Mouse (Mus musculus) heart, postnatal 4 days (tissue): Measurements from ENCODE around the gene Chst15. TPM values are rescaled to one million over a fixed set of nuclear protein-coding genes. Genes with fewer than 3 reads are reported as not detected.

Experiments used
- DNase-seq: peaks from one replicate; pipeline ENCODE4 v3.0.0; 2021
- total RNA-seq, 2 experiments: library from RNA; stranded (reverse); gene quantifications; 2 replicates each; pipeline ENCODE4 v1.2.3; 2021

The Chst15 gene
- total RNA-seq, 2 experiments from 2014 or later, result 12.5 to 12.7 TPM

DNA sequence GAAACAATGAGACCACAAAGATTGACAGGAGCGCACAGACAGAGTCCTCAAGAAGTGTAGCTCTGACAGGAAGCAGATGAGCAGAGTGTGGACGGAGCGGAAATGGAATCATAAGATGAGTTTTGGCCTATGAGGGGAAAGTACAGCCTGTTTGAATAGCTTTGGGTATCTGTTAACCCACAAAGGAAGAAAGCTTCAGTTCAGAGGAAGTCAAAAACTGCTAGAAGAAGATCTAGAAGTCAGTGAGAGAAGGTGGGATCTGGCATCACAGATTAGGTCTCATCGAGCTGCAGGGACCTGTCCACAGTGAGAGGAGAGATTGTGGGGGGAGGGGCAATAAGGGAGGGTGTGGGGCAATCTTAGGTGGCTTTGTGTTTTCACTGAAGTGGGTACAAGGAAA is 18.3 kb upstream of the Chst15 start:
- DNase-seq, result no peak

DNA sequence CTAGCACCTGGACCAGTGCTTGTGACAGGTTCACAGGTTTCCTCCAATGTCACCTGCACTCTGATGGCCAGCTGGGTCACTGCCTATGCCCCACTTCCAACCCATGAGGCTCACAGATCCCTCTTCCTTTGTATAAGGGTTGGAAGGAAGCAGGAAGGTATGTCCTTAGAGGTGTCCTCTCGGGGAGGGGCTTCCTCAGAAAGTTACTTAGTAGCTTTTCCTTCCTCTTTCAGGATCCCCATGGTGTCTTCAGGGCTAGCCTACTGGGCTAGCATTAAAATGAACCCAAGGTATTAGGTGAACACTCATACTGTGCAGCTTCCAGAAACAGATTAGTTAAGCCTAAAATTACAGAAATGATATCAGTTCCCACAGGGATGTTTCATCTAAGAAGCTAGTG is 16.1 kb upstream of the Chst15 start:
- no peak for DNase-seq

DNA sequence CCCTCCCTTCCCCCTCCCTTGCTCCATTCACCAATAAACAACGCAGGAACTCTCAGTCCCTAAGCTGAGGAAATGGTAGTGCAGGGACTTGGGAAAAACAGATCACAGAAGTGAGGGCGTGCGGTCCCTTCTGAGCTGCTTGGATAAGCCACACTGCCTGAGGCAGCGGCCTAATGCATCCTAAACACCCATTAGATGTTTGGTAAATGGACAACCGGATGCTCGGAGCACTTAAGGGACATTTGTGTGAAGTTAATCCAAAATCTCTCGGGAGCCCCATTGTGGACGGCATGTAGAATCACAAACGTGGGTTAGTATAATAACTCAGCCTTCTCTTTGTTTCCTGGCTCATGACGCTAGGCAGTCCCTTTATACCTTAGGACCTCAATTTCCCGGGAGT is 15.1 kb upstream of the Chst15 start:
- DNase-seq, result no peak

DNA sequence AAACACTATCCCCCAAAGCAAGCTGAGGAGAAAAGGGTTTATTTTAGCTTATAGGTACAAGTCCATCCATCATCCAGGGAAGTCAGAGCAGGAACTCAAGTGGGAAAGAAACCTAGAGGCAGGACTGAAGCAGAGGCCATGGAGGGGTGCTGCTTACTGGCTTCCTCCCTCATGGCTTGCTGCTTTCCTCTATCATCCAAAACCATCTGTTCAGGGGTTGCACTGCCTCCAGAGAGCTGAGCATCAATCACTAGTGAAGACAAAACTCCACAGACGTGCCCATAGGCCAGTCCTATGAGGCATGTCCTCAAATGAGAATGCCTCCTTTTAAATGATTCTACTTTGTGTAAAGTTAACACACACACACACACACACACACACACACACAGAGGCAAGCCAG is 13.2 kb upstream of the Chst15 start:
- no peak for DNase-seq

DNA sequence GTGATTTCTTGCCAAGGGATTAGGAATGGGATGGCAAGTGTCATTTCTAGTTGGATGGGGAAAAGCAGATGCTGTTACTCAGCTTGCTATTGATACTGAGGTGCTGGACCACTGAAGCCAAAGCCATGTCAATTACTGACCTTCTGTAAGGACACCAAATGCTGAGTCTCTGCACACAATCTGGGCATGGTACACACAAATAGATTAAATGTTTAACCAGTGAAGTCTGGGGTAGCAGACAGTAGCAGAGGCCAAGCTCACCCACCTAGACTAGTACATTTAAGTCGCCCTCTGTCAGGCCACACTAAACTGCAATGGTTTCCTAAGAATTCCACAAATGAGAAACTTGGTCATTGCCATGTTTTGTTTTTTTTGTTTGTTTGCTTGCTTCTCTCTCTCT is 11.6 kb upstream of the Chst15 start:
- DNase-seq, result no peak

DNA sequence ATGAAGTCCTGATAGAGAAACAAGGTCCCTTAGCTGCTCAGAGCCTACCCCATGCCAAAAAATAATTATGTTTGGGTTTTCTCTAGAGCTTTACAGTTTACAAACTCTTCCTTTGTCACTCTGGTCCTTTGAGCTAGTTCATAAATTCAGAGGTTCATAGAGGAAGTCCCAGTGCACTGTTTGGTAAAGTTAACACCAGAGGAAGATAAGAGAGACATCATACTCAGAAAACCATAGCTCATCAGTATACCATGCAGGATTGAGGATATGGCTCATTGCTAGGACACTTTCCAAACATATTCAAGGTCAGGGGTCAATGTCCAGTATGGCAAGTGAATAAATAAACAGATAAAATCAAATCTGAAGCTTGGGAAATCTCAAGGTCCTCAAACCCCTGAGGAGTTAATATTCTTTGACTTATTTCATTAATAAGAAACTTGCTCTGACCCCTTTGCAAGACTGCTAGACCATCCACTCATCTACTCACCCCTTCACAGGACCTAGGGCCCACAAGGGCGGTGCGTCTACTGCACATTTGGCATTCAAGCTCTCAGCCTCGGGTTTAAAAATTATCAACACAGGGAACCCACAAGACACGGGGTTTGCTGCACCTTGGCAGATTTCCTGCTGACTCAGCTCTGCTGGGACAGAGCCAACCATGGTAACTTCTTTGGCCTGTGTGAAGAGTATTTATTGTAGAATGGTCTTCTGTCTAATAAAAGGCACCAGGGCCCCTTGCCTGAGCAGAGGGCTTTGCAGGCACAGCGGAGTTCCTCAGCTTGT is 8.7 kb upstream of the Chst15 start:
- DNase-seq, result peak; percentile 78

DNA sequence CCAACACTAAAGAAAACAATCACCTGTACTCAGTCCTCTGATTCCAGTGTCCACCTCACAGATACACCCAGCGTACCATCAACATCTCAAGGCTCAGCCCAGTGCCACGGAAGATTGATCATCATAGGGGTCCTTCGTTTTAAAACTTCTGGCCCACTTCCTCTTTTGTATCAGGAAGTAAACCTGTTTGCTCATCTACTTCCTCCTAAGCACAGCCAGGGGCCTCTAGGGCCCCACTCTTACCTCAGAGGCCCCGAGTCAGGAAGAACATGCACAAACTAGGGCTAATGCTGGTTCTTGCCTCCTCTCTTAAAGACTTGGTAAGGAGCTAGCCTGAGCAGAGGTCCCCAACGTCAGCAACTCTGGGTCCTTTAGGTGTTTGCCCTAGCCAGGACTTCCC is 6.4 kb upstream of the Chst15 start:
- DNase-seq, result no peak

DNA sequence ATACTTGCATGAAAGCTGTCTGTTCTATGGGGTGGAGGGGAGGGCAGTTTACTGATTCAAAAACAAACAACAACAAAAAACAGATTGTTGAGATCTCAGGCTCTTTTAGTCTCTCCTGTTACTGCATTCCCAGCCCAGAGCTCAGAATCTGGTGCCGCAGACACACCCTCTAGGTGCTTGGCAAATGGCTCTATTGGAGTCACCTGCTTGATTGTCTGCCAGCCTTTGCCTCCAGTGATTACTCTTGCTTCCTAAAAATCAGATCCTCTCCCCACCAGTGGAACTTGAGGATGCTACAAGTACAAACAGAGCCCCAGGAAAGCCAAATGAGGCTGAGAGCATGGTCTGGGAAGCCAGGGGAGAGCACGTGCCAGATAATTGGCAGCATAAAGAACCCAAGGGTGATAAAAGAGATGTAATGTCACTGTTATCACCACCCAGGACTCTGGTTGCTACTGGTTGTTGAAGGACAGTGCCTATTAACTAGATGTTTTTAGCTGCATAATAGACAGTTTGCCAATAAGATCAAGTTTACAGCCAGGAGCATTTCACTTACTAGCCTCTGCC is 4.4 kb upstream of the Chst15 start:
- no peak for DNase-seq

DNA sequence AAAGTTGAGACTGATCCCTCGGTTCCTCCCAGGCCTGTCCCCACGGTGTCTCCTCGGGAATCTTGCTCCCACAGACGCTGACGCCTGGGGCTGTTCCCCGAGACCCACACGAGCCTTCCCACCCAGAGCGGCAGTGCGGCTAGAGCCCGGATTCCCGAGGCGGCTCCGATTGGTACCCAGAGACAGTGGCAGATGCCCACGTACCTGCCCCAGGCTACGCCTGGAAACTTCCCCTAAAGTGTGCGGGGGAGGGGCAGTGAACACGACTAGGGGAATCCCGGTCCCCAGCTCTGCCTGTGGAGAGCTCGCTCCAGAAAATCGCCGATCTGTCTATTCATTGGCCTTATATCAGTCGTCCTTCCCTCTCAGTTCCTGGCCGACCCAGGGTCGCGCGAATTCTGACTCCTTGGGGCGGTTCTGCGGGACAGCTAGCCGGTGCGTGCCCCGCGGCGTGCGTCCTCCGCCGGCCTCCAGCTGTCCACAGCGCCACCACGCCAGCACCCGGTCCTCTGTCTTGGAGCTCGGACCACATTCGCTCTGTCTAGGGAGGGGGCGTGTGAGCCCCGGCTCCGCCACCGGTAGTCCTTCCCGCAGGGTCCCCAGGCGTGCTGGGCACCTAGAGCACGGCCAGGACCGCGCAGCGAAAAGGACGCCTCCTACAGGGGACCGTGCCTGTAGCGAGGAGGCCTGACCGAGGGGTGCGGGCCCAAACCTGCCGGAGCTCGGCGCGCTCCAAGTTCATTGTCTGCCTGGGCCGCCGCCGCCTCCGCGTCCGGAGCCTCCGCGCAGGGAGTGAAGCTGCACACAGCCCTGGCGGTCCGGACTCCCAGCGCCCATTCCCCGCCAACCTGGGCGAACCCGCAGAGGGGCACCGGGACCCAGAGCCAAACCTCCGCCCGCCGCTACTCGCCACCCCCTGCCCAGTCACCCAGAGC is 660 bp downstream of the Chst15 start:
- DNase-seq, result peak; percentile 71

DNA sequence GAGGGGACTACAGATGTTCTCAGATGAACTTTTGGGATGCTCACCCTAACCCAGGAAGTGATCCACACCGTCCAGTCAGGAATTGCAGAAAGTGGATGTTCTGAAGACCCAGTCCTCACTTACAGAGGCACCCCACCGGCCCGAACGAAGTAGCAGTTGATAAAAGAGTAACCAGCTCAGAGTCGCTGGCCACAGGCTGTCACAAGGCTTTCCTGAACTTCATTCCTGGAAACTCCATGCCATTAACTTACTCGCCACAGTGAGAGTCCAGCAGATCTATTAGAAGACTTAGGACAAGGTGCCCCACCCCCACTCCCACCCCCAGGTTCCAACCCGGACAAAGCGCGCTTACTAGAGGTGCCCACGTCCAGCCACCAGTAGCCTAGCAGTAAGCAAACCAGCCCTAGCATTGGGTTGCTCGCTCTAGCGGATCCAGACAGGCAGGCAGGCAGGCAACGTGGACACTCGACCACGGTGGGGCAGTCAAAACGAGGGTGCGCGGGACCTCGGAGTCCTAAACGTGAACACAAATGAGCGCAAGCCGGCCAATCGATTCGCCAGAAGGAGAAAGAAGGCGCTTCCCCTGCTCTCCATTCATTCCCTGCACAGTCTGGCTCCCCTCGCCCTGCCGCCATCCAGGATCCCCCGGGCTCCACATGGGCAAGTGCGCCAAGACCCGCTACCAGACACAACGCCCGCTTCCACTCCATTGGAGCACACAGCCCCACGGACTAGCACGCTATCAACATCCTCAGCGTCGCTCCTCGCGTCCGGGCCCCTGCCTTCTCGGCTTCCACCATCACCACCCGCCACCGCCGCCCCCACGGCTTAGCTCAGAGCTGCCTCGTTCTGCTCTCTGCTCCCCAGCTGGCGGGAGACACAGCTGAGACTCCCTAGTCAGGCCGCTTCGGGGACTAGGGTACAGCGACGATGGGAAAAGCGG is 1.6 kb downstream of the Chst15 start:
- peak; percentile 85 for DNase-seq

DNA sequence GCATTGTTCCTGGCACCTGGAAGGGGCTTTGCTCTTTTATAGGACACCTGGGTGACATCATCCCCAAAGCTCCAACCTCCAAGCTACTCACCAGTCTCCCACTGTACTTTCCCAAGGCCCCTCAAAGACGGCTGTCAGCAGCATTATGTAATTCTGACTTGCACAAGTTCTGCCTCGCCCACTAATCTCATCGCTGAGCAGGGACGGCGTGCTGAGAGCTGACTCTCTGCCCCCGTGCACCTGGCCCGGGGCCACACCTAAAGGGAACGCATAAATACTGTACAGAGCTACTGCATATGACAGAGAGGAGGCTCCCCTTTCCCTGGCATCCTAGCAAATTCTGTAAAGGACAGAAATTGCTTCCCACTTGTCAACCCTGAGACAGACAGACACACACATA is 4.6 kb downstream of the Chst15 start:
- DNase-seq, result no peak

DNA sequence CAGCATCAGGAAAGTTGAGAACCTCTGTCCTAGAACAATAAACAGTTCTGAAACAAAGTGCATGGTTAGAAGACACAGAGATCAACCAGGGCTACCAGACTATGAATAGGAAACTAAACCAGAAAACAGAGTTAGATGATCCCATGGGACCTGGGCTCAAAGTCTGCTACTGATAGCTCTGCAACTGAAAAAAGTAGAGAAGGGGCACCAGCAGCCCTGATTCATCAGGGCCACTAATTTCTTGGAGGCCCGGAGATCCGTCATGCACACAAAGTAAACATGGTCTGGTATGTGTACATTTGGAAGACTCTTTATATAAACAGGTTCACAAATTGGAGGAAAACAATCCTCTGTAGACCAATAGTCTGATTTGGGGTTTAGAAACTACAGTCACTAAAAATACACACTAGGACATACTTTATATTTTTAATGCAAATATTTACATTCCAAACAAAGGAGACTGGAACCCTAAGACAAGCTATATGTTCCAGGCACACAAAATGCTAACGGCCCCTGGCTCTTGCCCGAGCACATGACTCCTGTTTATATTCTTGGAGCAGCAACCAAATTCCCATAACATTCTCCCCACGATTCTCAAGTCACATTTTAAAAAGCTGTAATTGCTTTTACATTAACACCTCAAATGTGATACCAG is 8.4 kb downstream of the Chst15 start:
- DNase-seq, result no peak

DNA sequence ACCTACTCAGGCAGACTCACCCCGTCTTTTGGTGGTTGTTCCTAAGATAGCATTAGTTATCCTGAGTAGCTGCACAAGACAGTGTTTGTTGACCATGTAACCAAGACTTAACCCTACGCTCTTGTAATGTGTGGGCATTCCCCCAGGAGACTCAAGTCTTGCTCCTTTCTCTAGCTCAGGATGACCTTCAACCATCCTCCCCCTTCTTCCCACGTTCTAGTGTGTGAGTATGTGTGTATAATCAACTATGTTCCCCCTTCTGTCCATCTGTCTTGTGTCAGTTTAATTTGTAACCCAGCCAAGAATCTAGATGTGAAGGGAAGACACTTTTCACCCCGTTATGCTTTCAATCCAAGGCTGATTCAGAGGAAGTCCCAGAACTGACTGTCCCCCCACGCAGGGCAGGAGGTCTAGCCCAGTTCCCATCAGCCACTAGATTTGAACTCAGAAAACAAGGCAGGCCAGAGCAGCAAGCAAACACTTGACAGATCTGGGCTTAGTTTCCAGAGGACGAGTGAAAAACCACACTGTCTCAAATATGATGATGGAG is 9.2 kb downstream of the Chst15 start:
- no peak for DNase-seq

DNA sequence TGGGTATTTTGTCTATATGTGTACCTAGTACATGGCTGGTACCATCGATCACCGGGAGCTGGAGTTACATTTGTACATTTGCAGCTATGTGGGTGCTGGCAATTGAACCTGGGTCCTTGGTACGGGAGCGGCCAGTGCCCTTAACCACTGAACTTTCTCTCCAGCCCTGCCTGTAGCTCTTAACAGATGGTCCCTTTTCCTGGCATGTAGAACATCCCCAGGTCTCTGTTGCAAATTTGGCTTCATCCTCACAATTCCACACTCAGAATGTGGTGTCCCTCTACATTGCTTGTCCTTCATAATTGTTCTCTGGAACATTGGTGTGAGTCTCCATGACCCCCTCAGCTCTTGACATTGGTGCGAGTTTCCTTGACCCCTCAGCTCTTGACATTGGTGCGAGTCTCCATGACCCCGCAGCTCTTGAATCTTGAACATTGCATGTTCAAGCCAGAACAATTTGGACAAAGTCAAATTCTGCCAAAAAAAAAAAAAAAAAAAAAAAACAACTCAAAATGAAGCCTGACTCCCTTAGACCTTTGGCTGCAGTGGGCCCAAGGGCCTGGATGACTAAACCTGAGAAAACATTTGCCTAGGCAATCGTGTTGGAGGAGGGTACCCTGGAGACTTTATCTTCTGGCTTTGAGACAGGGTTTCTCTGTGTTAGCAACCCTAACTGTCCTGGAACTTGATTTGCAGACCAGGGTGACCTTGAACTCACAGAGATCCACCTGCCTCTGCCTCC is 10.2 kb downstream of the Chst15 start:
- no peak for DNase-seq

DNA sequence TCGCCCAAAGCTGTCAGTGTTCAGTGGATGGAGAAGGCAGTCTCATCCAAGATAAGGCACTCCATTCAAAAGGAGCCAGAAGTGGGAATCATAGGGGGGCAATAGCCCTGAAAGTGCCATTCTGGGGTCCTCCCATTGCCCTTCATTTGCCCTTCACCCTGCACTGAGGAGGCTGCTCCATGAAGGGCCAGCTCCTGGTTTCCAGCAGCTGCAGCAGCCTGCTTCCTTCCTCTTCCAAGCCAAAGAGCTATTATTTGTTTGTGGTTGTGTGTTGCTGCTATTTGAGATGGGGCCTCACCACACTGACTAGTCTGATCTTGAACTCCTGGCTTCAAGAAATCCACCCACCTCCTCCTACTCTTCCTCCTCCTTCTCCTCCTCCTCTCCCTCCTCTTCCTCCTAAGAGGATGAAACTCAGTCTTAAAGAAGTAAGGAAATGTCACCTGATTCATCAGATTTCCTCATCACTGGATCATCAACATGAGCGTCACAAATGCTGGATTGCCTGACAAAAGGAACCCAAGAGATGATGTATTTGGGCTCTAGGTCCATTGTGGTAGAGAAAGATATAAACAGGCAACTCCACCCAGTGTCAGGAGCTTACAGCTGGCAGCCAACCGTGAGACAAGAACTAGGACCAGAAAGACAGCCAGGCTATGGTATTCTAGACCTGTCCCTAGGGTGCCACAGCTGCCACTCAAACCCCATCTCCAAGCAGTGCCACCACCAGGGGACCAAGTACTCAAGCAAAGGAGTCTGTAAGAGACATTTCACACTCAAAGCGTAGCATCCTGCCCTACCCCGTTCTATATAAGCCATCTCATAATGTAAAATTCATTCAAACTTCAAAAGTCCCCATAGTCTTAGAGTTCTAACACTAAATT is 11.3 kb downstream of the Chst15 start:
- no peak for DNase-seq

DNA sequence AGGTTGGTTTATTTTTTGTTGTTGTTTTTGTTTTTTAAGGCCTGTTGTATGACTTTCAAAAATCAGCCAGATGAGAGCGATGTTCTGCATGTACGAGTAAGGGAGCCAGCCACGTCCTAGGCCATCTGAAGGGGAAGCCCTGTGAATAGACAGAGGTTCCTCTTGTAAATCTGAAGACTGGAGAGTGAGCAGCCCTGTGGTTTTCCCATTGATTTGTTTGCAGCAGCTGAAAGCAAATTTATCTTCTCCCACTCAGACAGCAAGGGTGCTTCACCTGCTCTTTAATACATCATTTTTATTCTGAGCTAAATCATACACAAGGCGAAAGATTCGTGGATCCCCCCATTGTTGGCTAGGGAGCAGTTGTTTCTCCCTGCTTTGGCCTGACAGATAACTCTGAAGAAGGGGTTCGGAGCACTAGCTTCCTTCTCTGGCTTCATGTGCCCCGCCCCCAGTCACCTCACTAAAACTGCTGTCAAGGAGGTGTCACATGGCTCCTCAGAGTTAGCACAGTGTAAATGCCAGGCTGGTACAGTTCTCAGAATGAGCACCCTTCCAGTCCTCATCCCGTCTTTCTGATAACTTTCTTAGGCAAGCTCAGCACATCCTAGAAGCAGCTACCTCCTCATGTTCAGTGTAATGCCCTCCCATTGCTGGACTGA is 12.5 kb downstream of the Chst15 start:
- no peak for DNase-seq

DNA sequence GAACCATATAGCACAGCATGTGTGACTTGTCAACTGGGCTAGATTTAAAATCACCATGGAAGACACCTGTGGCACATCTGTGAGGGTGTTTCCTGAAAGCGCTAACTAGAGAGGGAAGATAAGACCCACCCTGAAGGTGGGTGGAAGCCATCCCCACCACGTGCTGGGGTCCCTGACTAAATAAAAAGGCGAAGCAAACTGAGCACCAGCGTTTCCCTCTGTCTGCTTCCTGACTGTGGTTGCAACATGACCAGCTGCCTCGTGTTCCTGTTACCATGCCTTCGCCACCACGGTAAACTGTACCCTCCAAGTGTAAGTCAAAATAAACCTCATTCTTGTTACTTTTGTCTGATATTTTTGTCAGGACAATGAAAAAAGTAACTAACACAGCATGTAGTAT is 13.0 kb downstream of the Chst15 start:
- DNase-seq, result no peak

DNA sequence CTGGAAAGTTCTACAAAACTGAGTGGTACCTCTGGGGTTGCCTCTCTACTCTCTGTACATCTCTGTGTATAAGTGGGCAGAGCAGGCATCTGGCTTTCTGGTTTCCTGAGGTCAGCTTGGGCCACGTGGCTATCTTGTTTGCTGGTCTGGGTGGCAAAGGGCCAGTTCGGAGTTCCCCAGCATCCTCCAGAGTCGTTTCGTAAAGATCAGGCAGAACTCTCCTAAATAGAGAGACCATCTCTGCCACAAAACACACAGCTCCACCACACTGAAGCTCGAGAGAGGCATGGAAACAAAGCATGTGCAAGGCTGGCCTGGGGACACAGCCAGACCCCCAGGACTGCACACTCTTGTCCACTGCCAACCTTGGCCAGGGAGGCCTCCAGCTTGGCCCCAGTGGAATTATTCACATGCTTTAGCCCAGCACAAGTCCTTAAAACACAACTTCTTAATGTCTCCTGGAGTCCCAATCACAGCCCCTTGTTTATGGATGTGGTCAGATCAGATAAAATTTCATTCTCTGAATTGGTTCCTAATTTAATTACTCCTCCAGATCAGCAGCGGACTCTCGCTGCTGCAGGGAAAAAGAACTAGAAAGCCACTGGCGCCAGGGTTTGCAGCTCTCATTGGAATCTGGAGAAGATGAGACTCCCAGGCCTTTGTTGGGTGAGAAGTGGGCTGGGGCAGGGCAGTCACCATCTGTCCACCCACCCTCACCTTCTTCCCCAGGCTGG is 14.4 kb downstream of the Chst15 start:
- DNase-seq, result peak; percentile 33
